In genomic region chr12:109975176-109975972, GRCm38 (mm10) we compare ENCODE assay signal across 13 mouse cellular contexts.
DNase-seq lines count a peak whose midpoint lies in the region; ATAC-seq lines count a peak whose summit lies in the region.
"Had no signal": no experiment of that assay in that cellular context is flagged by ENCODE, and none has a peak within 500 bp of the region (broad histone marks: within the 10 kb centered on the region; RNA-seq: fewer than 3 reads in every experiment).

No protein-coding gene starts in this region.

- no peak overlapping the region for H3K4me2 ChIP-seq in hindbrain, embryonic 15.5 days

- no peak overlapping the region for H3K9ac ChIP-seq in hindbrain, embryonic 15.5 days

- no peaks in the 10 kb centered on the region for H3K9me3 ChIP-seq in hindbrain, embryonic 15.5 days
- H3K9me3 ChIP-seq: heart, embryonic 10.5 days had no signal

- no peaks in the 10 kb centered on the region for H3K36me3 ChIP-seq in hindbrain, embryonic 15.5 days
- H3K36me3 ChIP-seq: heart, embryonic 10.5 days had no signal

- WGBS in hindbrain, embryonic 15.5 days = 57% methylated on average over 17 of the region's 17 CpGs

- peak; percentile 41 for DNase-seq in layer of hippocampus, adult 11-12 months (ENCODE audit: low spot score)
- no peak for DNase-seq in layer of hippocampus, postnatal 36 days
- peak; percentile 78 for DNase-seq in cerebellum, adult 8-10 months
- DNase-seq in retina, postnatal 7 days (ENCODE audit: low read depth, low spot score) = peak; percentile 25
- DNase-seq in thymus, postnatal 4 days = no peak
- DNase-seq in spleen, postnatal 10 days (ENCODE audit: low spot score in 2 of 2) = no peak
- no peak for DNase-seq in adrenal gland, adult (ENCODE audit: inconsistent age in 2 of 2, low spot score in 1 of 2)
- DNase-seq: kidney, adult 18-20 months had no signal

- no peak overlapping the region for H3K27ac ChIP-seq in hindbrain, embryonic 15.5 days (replicated peaks)
- H3K27ac ChIP-seq: heart, embryonic 10.5 days; macrophage; stomach, postnatal 0 days had no signal

- H3K4me3 ChIP-seq in hindbrain, embryonic 15.5 days = no peak overlapping the region
- H3K4me3 ChIP-seq: erythroblast, embryonic 14.5 days; heart, embryonic 10.5 days had no signal

- no peaks in the 10 kb centered on the region for H3K27me3 ChIP-seq in hindbrain, embryonic 15.5 days

- peak; percentile 56; the same call in 1 of the 2 replicates for ATAC-seq in hindbrain, embryonic 15.5 days (ENCODE audit: low FRiP score, low read depth)

- no peaks in the 10 kb centered on the region for H3K4me1 ChIP-seq in hindbrain, embryonic 15.5 days (replicated peaks)
- H3K4me1 ChIP-seq: heart, embryonic 10.5 days had no signal

Comparison
In these comparisons a context has a peak if more than half of its experiments do, and no peak if none do; other contexts are left out.
1. DNase-seq: peak in layer of hippocampus, adult 11-12 months (single experiment), cerebellum, adult 8-10 months (single experiment) and retina, postnatal 7 days (single experiment); none in layer of hippocampus, postnatal 36 days (0 of 2), thymus, postnatal 4 days (single experiment), spleen, postnatal 10 days (0 of 2) and adrenal gland, adult (0 of 2).